Mouse (Mus musculus): Measurements from ENCODE around the gene Gpatch3.

DNA sequence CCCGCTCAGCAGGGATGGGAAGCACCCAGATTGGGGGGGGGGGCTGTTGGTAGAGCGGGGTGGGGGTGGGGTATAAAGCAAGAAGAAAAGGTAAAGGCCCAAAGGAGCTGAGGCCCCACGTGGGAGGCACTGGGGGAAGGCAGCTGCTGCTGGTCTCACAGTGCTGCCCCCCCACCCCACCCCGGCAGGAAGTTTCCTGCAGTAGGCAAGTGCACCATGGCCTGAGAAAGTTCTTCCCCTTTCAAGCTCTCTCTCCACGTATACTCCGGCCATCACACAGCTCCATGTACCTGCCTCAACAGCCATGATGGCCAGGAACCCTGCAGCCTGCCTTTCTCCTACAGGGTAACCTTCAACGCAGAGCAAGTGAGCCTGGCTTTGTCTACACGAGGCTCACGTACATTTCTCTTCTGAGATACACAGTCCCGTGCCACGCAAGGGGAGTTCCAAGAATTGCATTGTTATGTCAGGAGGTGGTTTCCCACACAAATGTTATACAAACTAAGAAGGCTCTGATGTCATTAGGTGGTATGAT, 47.7 kb downstream of the Gpatch3 start:
- no peak for TF ChIP-seq CTCF (IDR thresholded peaks at IDR 0.05; ENCODE audit: extremely low read depth, insufficient read length, insufficient replicate concordance, low read depth, low read length)
- no peak for TF ChIP-seq POLR2A (IDR thresholded peaks at IDR 0.05; ENCODE audit: low read depth, low read length)
